Mouse (Mus musculus) layer of hippocampus, adult 2 months (tissue): ENCODE measurements around the gene Eif2d. TPM values are rescaled to one million over a fixed set of nuclear protein-coding genes. Genes with fewer than 3 reads are reported as not detected.
"Not testable (repeated sequence)": the region's sequence is repeated elsewhere in the genome, so short reads cannot be mapped to it uniquely, and the experiment has no call there.

Experiments used
- DNase-seq, 2 experiments: peaks; one replicate each; pipeline ENCODE4 v3.0.0; 2022; ENCODE audit warnings: low spot score in 2 of 2
- H3K27ac ChIP-seq: fragments of 200-600 bp; 2 replicates; pipeline ENCODE4 v1.8.1; 2022
- H3K4me3 ChIP-seq: fragments of 200-600 bp; 2 replicates; pipeline ENCODE4 v1.8.1; 2022; ENCODE audit warnings: mild to moderate bottlenecking
- CTCF ChIP-seq: fragments of 200-600 bp; conservative IDR thresholded peaks from 2 replicates; pipeline ENCODE4 v1.8.1; 2022; ENCODE audit warnings: antibody characterized with exemption, mild to moderate bottlenecking, moderate library complexity
- total RNA-seq, 2 experiments: library from RNA; stranded (reverse); gene quantifications; 2 replicates each; pipeline ENCODE4 v1.2.3; 2021

Eif2d gene
- total RNA-seq, 2 experiments from 2014 or later = 41.2 to 48.6 TPM

- Histone ChIP-seq H3K4me3 (no peak overlapping the region), H3K27ac (no peak overlapping the region)
- TF ChIP-seq CTCF = no peak
- DNase-seq = no peak
These were observed 3.5 kb upstream of the Eif2d start for GRCm38 (mm10) chr1:131149496-131149895.

GRCm38 (mm10) chr1:131155456-131155855, 2.5 kb downstream of the Eif2d start:
- TF ChIP-seq CTCF = peak; percentile 87
- H3K27ac ChIP-seq = no peak overlapping the region
- H3K4me3 ChIP-seq = no peak overlapping the region
- peak in 1 of 2 experiments; percentile 67 for DNase-seq

GRCm38 (mm10) chr1:131159573-131160327, 6.8 kb downstream of the Eif2d start:
- not testable (repeated sequence) for H3K4me3 ChIP-seq, H3K27ac ChIP-seq, DNase-seq

GRCm38 (mm10) chr1:131161091-131161490, 8.1 kb downstream of the Eif2d start:
- no peak for DNase-seq
- no peak for TF ChIP-seq CTCF
- H3K4me3 ChIP-seq = no peak overlapping the region
- H3K27ac ChIP-seq = no peak overlapping the region

- TF ChIP-seq CTCF = no peak
- DNase-seq = no peak
- no peak overlapping the region for H3K27ac ChIP-seq
- no peak overlapping the region for H3K4me3 ChIP-seq
These were observed 11.4 kb downstream of the Eif2d start for GRCm38 (mm10) chr1:131164427-131164826.

- no peak for DNase-seq
- H3K4me3 ChIP-seq = no peak overlapping the region
- TF ChIP-seq CTCF = no peak
- no peak overlapping the region for H3K27ac ChIP-seq
These were observed 14.6 kb downstream of the Eif2d start for GRCm38 (mm10) chr1:131167612-131168011.

- no peak for DNase-seq
These were observed 20.0 kb downstream of the Eif2d start for GRCm38 (mm10) chr1:131173001-131173400.

GRCm38 (mm10) chr1:131173809-131174208, 20.8 kb downstream of the Eif2d start:
- DNase-seq = no peak
- peak overlapping the region; percentile 64; the same call in 1 of the 2 replicates for H3K27ac ChIP-seq
- no peak for TF ChIP-seq CTCF
- no peak overlapping the region for H3K4me3 ChIP-seq

More at GRCm38 (mm10) chr1:131173001-131173400, 20.0 kb downstream of the Eif2d start:
- H3K27ac ChIP-seq = no peak overlapping the region; the same call in 1 of the 2 replicates
- no peak for TF ChIP-seq CTCF
- no peak overlapping the region for H3K4me3 ChIP-seq

GRCm38 (mm10) chr1:131174299-131174861, 21.4 kb downstream of the Eif2d start:
- peak overlapping the region; percentile 46; the same call in 1 of the 2 replicates for H3K27ac ChIP-seq
- H3K4me3 ChIP-seq = no peak overlapping the region
- no peak for TF ChIP-seq CTCF
- DNase-seq = no peak

GRCm38 (mm10) chr1:131175189-131175588, 22.2 kb downstream of the Eif2d start:
- no peak overlapping the region for H3K4me3 ChIP-seq
- no peak overlapping the region for H3K27ac ChIP-seq
- no peak for TF ChIP-seq CTCF
- no peak for DNase-seq

- TF ChIP-seq CTCF = no peak
- DNase-seq = no peak
- Histone ChIP-seq H3K27ac (no peak overlapping the region), H3K4me3 (no peak overlapping the region)
These were observed 22.8 kb downstream of the Eif2d start for GRCm38 (mm10) chr1:131175819-131176218.

- TF ChIP-seq CTCF = no peak
- no peak for DNase-seq
- Histone ChIP-seq H3K27ac (no peak overlapping the region), H3K4me3 (no peak overlapping the region)
These were observed 24.3 kb downstream of the Eif2d start for GRCm38 (mm10) chr1:131177249-131177648.

GRCm38 (mm10) chr1:131178083-131178482, 25.1 kb downstream of the Eif2d start:
- no peak for TF ChIP-seq CTCF
- Histone ChIP-seq H3K27ac (no peak overlapping the region), H3K4me3 (no peak overlapping the region)
- DNase-seq = no peak

GRCm38 (mm10) chr1:131180386-131180785, 27.4 kb downstream of the Eif2d start:
- no peak for TF ChIP-seq CTCF
- no peak overlapping the region for H3K27ac ChIP-seq
- DNase-seq = no peak
- no peak overlapping the region for H3K4me3 ChIP-seq
